Mouse (Mus musculus) liver, postnatal 0 days (tissue): Measurements from ENCODE around the gene Tmem14a.

Source experiments
- CTCF ChIP-seq: sonication (generic); IDR thresholded peaks from 2 replicates; pipeline ENCODE4 v1.5.1; 2016; ENCODE audit warnings: antibody characterized with exemption, low read depth
- EP300 ChIP-seq: IDR thresholded peaks from 2 replicates; pipeline ENCODE4 v1.6.1; 2016; ENCODE audit warnings: antibody characterized with exemption, low read depth, mild to moderate bottlenecking

DNA sequence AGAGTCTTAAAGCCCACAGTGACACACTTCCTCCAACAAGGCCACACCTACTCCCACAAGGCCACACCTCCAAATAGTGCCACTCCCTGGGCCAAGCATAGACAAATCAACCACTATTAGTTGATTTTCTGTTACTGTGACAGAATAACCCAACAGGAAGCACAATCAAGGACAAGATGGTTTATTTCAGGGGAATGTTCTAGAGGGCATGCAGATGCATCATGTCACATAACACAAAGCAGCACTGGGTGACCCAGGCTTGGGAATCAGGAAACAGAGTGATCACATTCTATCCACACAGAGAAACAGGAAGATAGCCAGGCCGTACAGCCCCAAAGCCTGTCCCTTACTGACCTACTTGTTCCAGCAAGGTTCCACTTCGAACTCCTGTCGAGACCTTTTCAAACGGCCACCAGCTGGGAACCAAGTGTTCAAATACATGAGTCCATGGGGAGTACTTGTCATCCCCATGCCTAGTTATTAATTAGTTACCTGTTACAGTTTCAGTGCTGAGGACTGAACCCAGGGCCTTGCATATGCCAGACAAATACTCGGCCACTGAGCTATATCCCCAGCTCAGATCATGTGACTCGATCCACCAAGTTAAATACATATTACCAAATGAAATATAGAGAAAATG lies 9.5 kb downstream of the Tmem14a start:
- TF ChIP-seq CTCF: no peak
- TF ChIP-seq EP300: no peak
